Mouse (Mus musculus): ENCODE results near the gene Gm10409. TPM values are rescaled to one million over a fixed set of nuclear protein-coding genes. Genes with fewer than 3 reads are reported as not detected.
"Not testable (repeated sequence)": the region's sequence is repeated elsewhere in the genome, so short reads cannot be mapped to it uniquely, and the experiment has no call there.

The Gm10409 gene
- polyA plus RNA-seq (2015; fragmentation: Nextera tagmentation; extraction: Ambion mirVana) = 5.3 and 7.1 TPM in 2 replicates

GRCm38 (mm10) chr14:3412314-3412713, at the start of gene Gm10409:
Gm10409 (plus strand) TSS chr14:3412614.
- not testable (repeated sequence) for H3K4me1 ChIP-seq (ENCODE audit: control insufficient read depth, insufficient read depth, low read length); H3K4me2 ChIP-seq (ENCODE audit: low read depth, low read length); H3K9me3 ChIP-seq (replicated peaks; ENCODE audit: control insufficient read depth, low read length); H3K4me3 ChIP-seq (ENCODE audit: low read length); H3K9ac ChIP-seq (ENCODE audit: low read length); ATAC-seq (replicated peaks; ENCODE audit: extremely low read depth, insufficient read depth, low FRiP score); H3K36me3 ChIP-seq (ENCODE audit: control insufficient read depth, insufficient read depth); H3K27me3 ChIP-seq (ENCODE audit: control insufficient read depth, insufficient read depth, low read length); H3K27ac ChIP-seq (ENCODE audit: low read length)
- no CpG with 5 or more reads among the region's 32 CpGs for WGBS

GRCm38 (mm10) chr14:3394793-3395192, 17.6 kb upstream of the Gm10409 start, which contains the start of gene Gm10413:
Gm10413 (plus strand) TSS chr14:3395093.
- H3K27ac ChIP-seq (ENCODE audit: low read length); H3K4me3 ChIP-seq (ENCODE audit: low read length); H3K4me2 ChIP-seq (ENCODE audit: low read depth, low read length); H3K4me1 ChIP-seq (ENCODE audit: control insufficient read depth, insufficient read depth, low read length); H3K27me3 ChIP-seq (ENCODE audit: control insufficient read depth, insufficient read depth, low read length); ATAC-seq (replicated peaks; ENCODE audit: extremely low read depth, insufficient read depth, low FRiP score); H3K9me3 ChIP-seq (replicated peaks; ENCODE audit: control insufficient read depth, low read length); H3K9ac ChIP-seq (ENCODE audit: low read length); H3K36me3 ChIP-seq (ENCODE audit: control insufficient read depth, insufficient read depth): not testable (repeated sequence)
- no CpG with 5 or more reads among the region's 2 CpGs for WGBS

GRCm38 (mm10) chr14:3427803-3428202, 15.4 kb downstream of the Gm10409 start, which contains the start of gene Gm3005:
Gm3005 (plus strand) TSS chr14:3428103.
- H3K27ac ChIP-seq (ENCODE audit: low read length); ATAC-seq (replicated peaks; ENCODE audit: extremely low read depth, insufficient read depth, low FRiP score); H3K9ac ChIP-seq (ENCODE audit: low read length); H3K4me2 ChIP-seq (ENCODE audit: low read depth, low read length); H3K27me3 ChIP-seq (ENCODE audit: control insufficient read depth, insufficient read depth, low read length); H3K4me1 ChIP-seq (ENCODE audit: control insufficient read depth, insufficient read depth, low read length); H3K36me3 ChIP-seq (ENCODE audit: control insufficient read depth, insufficient read depth); H3K4me3 ChIP-seq (ENCODE audit: low read length); H3K9me3 ChIP-seq (replicated peaks; ENCODE audit: control insufficient read depth, low read length): not testable (repeated sequence)
- WGBS = no CpG with 5 or more reads among the region's 2 CpGs

GRCm38 (mm10) chr14:3449079-3449478, 36.7 kb downstream of the Gm10409 start, which contains the start of gene Gm10408:
Gm10408 (plus strand) TSS chr14:3449379.
- H3K27me3 ChIP-seq (ENCODE audit: control insufficient read depth, insufficient read depth, low read length); H3K4me2 ChIP-seq (ENCODE audit: low read depth, low read length); H3K4me1 ChIP-seq (ENCODE audit: control insufficient read depth, insufficient read depth, low read length); ATAC-seq (replicated peaks; ENCODE audit: extremely low read depth, insufficient read depth, low FRiP score); H3K36me3 ChIP-seq (ENCODE audit: control insufficient read depth, insufficient read depth); H3K4me3 ChIP-seq (ENCODE audit: low read length); H3K27ac ChIP-seq (ENCODE audit: low read length); H3K9me3 ChIP-seq (replicated peaks; ENCODE audit: control insufficient read depth, low read length); H3K9ac ChIP-seq (ENCODE audit: low read length): not testable (repeated sequence)
- no CpG with 5 or more reads among the region's 3 CpGs for WGBS

Other genes starting within 250 kb of the Gm10409 start
- not detected in 2 replicates for gene Gm5795, start 224.4 kb upstream of the Gm10409 start, polyA plus RNA-seq (2015; fragmentation: Nextera tagmentation; extraction: Ambion mirVana)
- 20.7 and 30.4 TPM in 2 replicates for gene D830030K20Rik, start 204.1 kb upstream of the Gm10409 start, polyA plus RNA-seq (2015; fragmentation: Nextera tagmentation; extraction: Ambion mirVana)
- not detected in 2 replicates for gene Gm2956, start 80.0 kb upstream of the Gm10409 start, polyA plus RNA-seq (2015; fragmentation: Nextera tagmentation; extraction: Ambion mirVana)
- not detected in 2 replicates for gene Gm10413, start 17.5 kb upstream of the Gm10409 start, polyA plus RNA-seq (2015; fragmentation: Nextera tagmentation; extraction: Ambion mirVana)
- 11.5 and 14.3 TPM in 2 replicates for gene Gm3005, start 15.5 kb downstream of the Gm10409 start, polyA plus RNA-seq (2015; fragmentation: Nextera tagmentation; extraction: Ambion mirVana)
- gene Gm10408, start 36.8 kb downstream of the Gm10409 start, polyA plus RNA-seq (2015; fragmentation: Nextera tagmentation; extraction: Ambion mirVana) = not detected in 2 replicates
- not detected in 2 replicates for gene Gm3012, start 221.9 kb downstream of the Gm10409 start, polyA plus RNA-seq (2015; fragmentation: Nextera tagmentation; extraction: Ambion mirVana)
- gene Gm3020, start 239.4 kb downstream of the Gm10409 start, polyA plus RNA-seq (2015; fragmentation: Nextera tagmentation; extraction: Ambion mirVana) = 5.3 and 7.1 TPM in 2 replicates